Mouse (Mus musculus) kidney, adult 2 months (tissue): ENCODE measurements at regions not wholly inside any gene's neighbourhood (a gene's known extent, or its start where the extent isn't known, plus 50 kb on each side); places are given as distances from the start of the nearest gene placed in this dataset.

ENCODE experiments used
- DNase-seq: peaks from one replicate; pipeline ENCODE4 v3.0.0; 2021
- H3K27ac ChIP-seq: fragments of 200-500 bp; 2 replicates; pipeline ENCODE4 v1.5.1; 2012; ENCODE audit warnings: low read depth, low read length, control low read depth, inconsistent platforms; ENCODE audit not compliant: insufficient read depth
- H3K27me3 ChIP-seq: fragments of 200-500 bp; replicated peaks from 2 replicates; pipeline ENCODE4 v1.6.1; 2012; ENCODE audit warnings: mild to moderate bottlenecking, moderate library complexity, low read length, inconsistent platforms; ENCODE audit not compliant: control insufficient read depth, insufficient read depth
- H3K36me3 ChIP-seq: fragments of 200-500 bp; 2 replicates; pipeline ENCODE4 v1.6.1; 2012; ENCODE audit warnings: mild to moderate bottlenecking, moderate library complexity, low read length, inconsistent platforms; ENCODE audit not compliant: control insufficient read depth, insufficient read depth
- H3K4me1 ChIP-seq: fragments of 200-500 bp; 2 replicates; pipeline ENCODE4 v1.6.1; 2011; ENCODE audit warnings: low read length; ENCODE audit not compliant: control insufficient read depth, insufficient read depth
- H3K4me3 ChIP-seq: fragments of 200-500 bp; 2 replicates; pipeline ENCODE4 v1.5.1; 2011; ENCODE audit warnings: mild to moderate bottlenecking, low read depth, low read length, control low read depth; ENCODE audit not compliant: insufficient read depth
- CTCF ChIP-seq: fragments of 200-500 bp; conservative IDR thresholded peaks from 2 replicates; pipeline ENCODE4 v1.5.1; 2011; ENCODE audit warnings: low read depth, mild to moderate bottlenecking, control low read depth, low read length, moderate library complexity, mixed read lengths; ENCODE audit not compliant: insufficient read depth, insufficient read length
- POLR2A ChIP-seq: fragments of 200-500 bp; IDR thresholded peaks from one replicate; pipeline ENCODE4 v1.6.1; 2011; ENCODE audit warnings: low read depth, low read length, control low read depth
- WGBS: fragments of 180-500 bp; shearing (Covaris S2); methylation state at CpG from one replicate; pipeline ENCODE4 v1.1.7; 2018; 5-methylcytosine and 5-hydroxymethylcytosine counted together

DNA sequence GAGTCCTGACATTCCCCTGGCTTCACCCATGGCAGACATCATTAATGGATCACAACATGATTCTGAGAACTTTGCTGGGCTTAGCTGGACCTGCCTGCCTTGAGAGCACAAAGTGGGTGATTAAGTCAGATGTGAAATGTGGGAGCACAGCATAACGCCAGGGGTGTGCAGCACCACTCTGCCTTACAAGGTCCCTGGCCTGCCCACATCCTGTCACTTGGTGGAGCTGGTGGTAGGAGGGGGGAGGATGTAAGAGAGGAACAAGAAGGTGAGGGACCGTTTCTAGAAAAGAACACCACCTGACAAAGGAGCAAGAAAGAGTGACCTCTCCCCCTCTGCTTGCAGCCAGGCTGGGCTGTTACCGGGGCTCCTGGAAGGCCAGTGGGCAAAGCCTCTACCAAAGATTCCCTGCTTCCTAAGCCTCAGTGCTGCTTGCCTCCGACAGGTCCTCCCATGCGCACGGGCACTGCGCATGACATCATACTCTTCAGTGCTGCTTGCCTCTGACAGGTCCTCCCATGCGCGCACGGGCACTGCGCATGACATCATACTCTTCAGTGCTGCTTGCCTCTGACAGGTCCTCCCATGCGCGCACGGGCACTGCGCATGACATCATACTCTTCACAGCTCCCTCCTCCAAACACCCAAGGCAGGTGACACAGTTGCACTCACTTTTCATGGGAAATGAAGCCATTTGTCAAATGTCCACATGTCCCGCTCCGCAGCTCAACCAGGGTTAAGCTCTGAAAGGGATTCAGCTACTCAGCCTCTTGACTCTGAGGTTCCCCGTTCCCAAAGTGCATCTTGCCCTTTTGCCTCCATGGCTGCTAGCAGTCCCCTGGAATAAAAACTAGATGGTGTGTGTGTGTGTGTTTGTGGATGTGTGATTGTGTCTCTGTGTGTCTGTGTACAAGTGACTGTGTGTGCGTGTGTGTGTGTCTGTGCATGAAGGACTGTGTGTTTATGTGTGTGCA, 125.7 kb downstream of the 3100002H09Rik start:
- no peak for DNase-seq
- Histone ChIP-seq H3K27me3 (no peaks in the 10 kb centered on the region; the same call in 1 of the 2 replicates), H3K36me3 (no peaks in the 10 kb centered on the region), H3K4me3 (no peak overlapping the region), H3K27ac (no peak overlapping the region), H3K4me1 (no peaks in the 10 kb centered on the region)
- 38% methylated on average over 19 of the region's 19 CpGs for WGBS
- no peak for TF ChIP-seq POLR2A
- TF ChIP-seq CTCF: no peak

DNA sequence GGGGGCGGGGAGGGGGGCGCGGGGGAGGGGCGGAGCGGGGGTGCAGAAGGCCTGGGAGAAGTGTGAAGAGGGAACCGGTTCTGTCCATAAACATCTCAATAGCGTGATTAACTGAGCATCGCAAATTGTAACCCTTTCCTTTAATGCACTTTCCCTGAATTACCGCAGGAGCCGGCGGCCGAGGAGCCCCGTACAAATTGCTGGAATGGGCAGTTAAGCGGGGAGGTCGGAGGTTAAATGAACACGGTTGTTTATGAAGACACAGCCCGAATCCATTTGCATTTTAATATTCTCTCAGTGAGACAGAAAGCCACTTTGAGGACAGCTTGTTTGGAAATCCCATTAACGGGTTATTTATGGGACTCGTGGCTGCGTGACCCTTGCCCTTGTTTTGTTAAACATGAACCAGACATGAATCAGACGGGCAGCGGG, 132.7 kb downstream of the 3100002H09Rik start:
- H3K4me1 ChIP-seq: no peaks in the 10 kb centered on the region
- no peak overlapping the region for H3K27ac ChIP-seq
- H3K36me3 ChIP-seq: no peaks in the 10 kb centered on the region
- H3K27me3 ChIP-seq: no peaks in the 10 kb centered on the region
- peak; percentile 82 for DNase-seq
- TF ChIP-seq POLR2A (no peak), CTCF (no peak)
- H3K4me3 ChIP-seq: no peak overlapping the region
- WGBS: 4% methylated on average over 19 of the region's 22 CpGs

DNA sequence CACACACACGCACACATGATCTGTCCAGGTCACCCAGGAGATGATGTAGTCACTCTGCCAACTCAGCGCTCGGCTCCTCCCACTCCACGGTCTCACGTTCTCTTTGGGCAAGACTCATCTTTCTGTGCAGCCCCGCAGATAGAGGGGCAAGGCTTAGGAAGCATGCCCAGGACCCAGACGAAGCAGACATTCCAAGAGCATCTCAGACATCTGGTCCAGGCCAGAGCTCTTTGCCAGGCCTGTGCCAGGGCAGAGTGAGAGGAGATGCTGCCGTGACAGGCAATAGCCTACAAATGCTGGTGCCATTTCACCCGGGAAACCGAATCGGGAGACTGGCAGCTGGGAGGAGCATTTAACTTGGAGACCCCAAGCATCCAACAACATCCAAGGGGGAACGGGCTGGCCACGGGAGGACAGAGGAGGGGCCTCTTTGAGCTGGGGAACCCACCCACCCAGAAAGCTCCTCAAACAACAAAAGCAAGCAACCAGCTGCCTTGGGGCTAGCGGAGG, 133.2 kb downstream of the 3100002H09Rik start:
- Histone ChIP-seq H3K4me1 (no peaks in the 10 kb centered on the region), H3K4me3 (no peak overlapping the region), H3K36me3 (no peaks in the 10 kb centered on the region), H3K27me3 (no peaks in the 10 kb centered on the region), H3K27ac (no peak overlapping the region)
- TF ChIP-seq CTCF (no peak), POLR2A (no peak)
- DNase-seq: no peak
- 8% methylated on average over 14 of the region's 14 CpGs for WGBS

DNA sequence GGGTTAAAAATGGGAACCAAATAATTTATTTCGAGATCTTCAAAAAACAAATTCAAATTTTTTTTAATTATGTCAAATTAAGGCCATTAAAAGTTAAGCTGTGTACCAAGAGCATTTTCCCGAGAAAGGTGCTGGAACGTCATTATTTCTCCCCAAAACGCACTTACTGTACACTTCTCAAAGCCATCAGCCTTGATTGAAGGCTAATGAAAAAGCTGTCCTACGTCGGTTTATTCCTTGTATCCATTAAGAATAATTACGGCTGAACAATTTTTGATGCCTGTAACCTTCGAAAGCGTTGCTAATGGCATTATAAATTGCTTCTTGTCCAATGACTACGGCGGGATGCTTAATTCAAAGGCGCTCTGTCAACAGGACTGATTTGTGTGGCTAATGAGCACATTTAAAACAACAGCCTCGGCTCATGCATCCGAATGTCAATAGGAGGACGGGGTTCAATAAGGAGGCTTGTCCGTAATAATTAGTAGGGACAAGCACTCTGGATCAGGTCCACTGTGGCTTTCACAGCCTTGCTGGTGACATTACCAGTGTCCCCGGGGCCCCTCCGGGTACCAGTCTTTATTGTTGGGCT, 145.3 kb downstream of the 3100002H09Rik start:
- H3K4me3 ChIP-seq: no peak overlapping the region
- no peaks in the 10 kb centered on the region for H3K4me1 ChIP-seq
- no peaks in the 10 kb centered on the region for H3K36me3 ChIP-seq
- 63% methylated on average over 18 of the region's 18 CpGs for WGBS
- H3K27ac ChIP-seq: no peak overlapping the region
- TF ChIP-seq CTCF (no peak), POLR2A (no peak)
- no peak for DNase-seq
- H3K27me3 ChIP-seq: no peaks in the 10 kb centered on the region

DNA sequence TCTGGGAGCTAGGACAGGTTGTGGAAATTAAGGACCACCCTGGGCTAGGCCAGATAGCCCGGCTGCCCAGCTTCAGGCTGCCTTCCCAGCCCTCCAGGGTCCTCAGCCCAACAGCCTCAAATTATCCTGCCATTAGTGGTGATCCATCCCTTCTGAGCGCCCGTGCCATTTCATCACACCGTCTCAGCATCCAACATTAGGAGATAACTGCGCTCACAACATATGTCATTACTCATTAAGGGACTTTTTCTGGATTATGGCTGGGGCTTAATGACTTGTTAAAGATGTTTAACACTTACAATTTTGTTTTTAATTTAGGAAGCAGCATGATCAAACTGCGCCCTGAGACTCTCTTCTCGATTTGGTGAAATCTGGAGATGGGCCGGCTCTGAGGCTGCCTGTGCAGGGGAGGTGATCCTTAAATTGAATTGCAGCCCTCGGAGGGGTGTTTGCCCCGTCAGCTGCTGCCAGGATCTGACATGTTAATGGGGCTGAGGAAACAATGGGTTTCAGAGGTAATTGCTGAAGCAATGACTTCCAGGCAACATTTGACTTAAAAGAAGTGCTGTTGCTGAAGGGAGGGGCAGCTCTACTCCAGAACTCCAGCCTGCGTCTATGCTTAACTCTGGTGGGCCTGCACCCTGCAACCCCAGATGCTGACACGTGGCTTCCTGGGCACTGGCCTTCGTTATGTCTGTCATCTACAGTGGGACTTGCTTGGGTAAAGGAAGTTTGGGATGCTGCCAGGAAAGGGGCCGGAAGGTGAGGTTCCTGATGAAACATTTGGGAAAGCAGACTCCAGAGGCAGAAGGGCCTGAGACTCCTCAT, 154.9 kb downstream of the 3100002H09Rik start:
- H3K4me1 ChIP-seq: no peaks in the 10 kb centered on the region
- no peak for TF ChIP-seq POLR2A
- no peak for TF ChIP-seq CTCF
- no peak overlapping the region for H3K4me3 ChIP-seq
- H3K27me3 ChIP-seq: no peaks in the 10 kb centered on the region
- WGBS: 40% methylated on average over 14 of the region's 14 CpGs
- DNase-seq: no peak
- H3K36me3 ChIP-seq: no peaks in the 10 kb centered on the region
- no peak overlapping the region for H3K27ac ChIP-seq

DNA sequence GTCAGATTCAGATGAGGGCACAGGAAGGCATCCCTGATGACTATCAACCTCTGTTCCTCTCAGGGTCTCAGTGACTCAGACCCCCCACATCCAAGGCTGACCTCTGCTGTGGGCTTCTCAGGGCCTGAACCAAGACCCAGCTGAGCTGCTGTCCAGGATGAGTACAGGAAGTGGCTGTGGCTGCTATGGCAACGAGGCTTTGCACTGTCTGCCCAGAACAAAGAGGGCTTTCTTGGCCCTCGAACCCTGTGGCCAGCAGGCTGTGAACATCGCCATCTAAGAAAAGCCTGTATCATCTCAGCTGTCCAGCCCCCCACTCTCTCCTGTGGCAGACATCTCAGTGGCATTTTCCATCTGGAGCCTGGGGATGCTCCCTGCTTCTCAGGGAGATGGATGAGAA, 159.5 kb downstream of the 3100002H09Rik start:
- Histone ChIP-seq H3K27ac (no peak overlapping the region), H3K27me3 (no peaks in the 10 kb centered on the region), H3K36me3 (no peaks in the 10 kb centered on the region), H3K4me1 (no peaks in the 10 kb centered on the region), H3K4me3 (no peak overlapping the region)
- TF ChIP-seq POLR2A (no peak), CTCF (no peak)
- 25% methylated on average over 3 of the region's 3 CpGs for WGBS
- no peak for DNase-seq

DNA sequence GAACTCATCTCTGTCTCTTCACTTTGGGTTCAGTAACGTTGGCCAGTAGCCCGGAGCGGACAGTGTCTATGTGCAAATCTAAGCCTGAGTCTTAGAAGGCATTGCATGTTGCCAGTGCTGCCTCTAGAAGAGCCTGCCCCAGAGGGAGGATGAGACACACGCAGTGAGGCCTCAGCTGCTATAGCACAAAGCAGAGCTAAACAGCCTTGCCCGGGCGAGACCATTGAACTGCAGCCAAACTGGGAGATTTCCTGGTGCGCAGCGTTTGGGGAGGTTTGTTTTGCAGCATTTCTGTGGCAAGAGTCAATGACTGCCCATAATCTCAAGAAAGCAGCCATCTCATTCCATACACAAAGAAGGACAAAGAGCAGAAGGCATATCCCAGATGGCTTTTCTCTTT, 164.0 kb downstream of the 3100002H09Rik start:
- no peaks in the 10 kb centered on the region for H3K36me3 ChIP-seq
- no peak overlapping the region for H3K4me3 ChIP-seq
- TF ChIP-seq POLR2A (no peak), CTCF (no peak)
- no peak for DNase-seq
- 77% methylated on average over 8 of the region's 8 CpGs for WGBS
- H3K27ac ChIP-seq: no peak overlapping the region
- H3K27me3 ChIP-seq: no peaks in the 10 kb centered on the region
- no peaks in the 10 kb centered on the region for H3K4me1 ChIP-seq
